Mouse (Mus musculus): Measurements from ENCODE around the gene Arf5. TPM values are rescaled to one million over a fixed set of nuclear protein-coding genes. Genes with fewer than 3 reads are reported as not detected.
A peak's percentile ranks its signal among the peaks of the same experiment; 100 is the strongest.

Gene Arf5
- polyA plus RNA-seq, 1 experiment from 2014 or later = 472 TPM

DNA sequence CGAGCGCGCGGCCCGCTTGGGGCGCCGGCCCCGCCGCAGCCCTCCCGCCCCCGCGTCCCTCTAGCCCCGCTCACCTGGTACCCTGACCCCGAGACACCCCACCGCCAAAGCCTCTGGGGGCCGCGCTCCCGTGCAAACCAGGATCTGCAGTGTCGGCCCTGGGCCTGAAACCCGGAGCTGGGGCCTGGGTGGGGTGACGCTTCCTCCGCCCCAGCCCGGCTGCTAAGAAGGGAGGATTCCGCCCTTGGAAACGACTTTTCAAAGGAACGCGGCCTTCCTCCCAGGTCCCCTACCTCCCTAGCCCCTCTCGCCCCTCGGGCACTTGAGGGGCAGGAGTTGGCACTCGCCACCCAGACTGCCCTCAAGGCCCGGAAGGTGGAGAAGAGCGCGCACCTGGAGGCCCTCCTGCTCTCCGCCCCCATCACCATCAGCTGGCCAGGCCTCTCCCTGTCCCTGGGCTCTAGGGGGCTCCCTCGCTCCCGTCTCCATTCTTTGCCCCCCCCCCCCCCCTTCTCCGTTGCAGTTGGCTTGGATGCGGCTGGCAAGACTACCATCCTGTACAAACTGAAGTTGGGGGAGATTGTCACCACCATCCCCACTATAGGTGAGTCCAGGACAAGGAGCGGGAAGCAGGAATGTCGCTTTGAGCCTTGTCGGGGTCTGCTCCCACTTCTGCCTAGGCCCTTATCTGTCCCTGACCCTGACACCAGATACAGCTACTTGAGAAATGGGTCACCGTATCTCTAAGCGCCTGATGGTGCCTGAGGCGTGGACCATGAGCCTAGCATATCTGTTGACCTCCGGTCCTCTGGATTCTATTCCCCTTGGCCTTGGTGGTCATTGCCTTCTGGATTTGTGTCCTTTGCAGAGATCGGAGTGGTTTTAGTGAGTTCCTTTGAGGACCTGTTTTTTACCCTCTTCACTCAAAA, 671 bp downstream of the Arf5 start:
- H3K36me3 ChIP-seq (ENCODE audit: control insufficient read depth, insufficient read depth, low read length) = peaks cover 11% of the 10 kb centered on the region
- H3K4me1 ChIP-seq (ENCODE audit: control insufficient read depth, insufficient read depth, low read depth, low read length) = peaks cover 32% of the 10 kb centered on the region
- no peaks in the 10 kb centered on the region for H3K9me3 ChIP-seq (ENCODE audit: control insufficient read depth, low read length)
- H3K27me3 ChIP-seq (replicated peaks; ENCODE audit: control insufficient read depth, insufficient read depth, low read length) = no peaks in the 10 kb centered on the region
- H3K4me2 ChIP-seq (ENCODE audit: low read length) = peak overlapping the region; percentile 70
- peak overlapping the region; percentile 85 for H3K27ac ChIP-seq (ENCODE audit: low read depth, low read length)
- H3K4me3 ChIP-seq (ENCODE audit: low read length) = peak overlapping the region; percentile 86
- H3K9ac ChIP-seq (ENCODE audit: low read depth, low read length) = peak overlapping the region; percentile 95
- 15% methylated on average over 33 of the region's 46 CpGs for WGBS
- ATAC-seq = peak; percentile 44

DNA sequence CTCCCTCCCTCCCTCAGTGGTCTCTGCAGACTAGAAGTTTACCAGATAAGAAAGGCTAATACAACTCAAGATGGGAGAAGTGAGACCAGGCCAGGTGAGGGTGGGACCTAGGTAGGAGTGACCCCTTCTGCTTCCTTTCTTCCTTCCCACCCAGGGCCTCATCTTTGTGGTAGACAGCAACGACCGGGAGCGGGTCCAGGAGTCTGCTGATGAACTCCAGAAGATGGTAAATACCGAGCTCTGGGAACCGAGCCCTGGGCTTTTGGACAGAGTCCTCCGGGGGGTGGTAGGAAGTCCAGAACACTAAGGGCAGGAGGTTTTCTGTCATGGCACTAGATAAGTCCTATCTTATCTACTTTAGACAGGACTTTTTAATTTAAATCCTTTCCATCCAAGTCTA, 1.7 kb downstream of the Arf5 start:
- Histone ChIP-seq H3K4me3 (ENCODE audit: low read length) (no peak overlapping the region), H3K27ac (ENCODE audit: low read depth, low read length) (no peak overlapping the region), H3K36me3 (ENCODE audit: control insufficient read depth, insufficient read depth, low read length) (peaks cover 8% of the 10 kb centered on the region), H3K9ac (ENCODE audit: low read depth, low read length) (no peak overlapping the region; the same call in 1 of the 2 replicates), H3K4me1 (ENCODE audit: control insufficient read depth, insufficient read depth, low read depth, low read length) (peaks cover 25% of the 10 kb centered on the region), H3K27me3 (replicated peaks; ENCODE audit: control insufficient read depth, insufficient read depth, low read length) (no peaks in the 10 kb centered on the region), H3K4me2 (ENCODE audit: low read length) (peak overlapping the region; percentile 70), H3K9me3 (ENCODE audit: control insufficient read depth, low read length) (no peaks in the 10 kb centered on the region)
- 91% methylated on average over 6 of the region's 6 CpGs for WGBS
- ATAC-seq = no peak

DNA sequence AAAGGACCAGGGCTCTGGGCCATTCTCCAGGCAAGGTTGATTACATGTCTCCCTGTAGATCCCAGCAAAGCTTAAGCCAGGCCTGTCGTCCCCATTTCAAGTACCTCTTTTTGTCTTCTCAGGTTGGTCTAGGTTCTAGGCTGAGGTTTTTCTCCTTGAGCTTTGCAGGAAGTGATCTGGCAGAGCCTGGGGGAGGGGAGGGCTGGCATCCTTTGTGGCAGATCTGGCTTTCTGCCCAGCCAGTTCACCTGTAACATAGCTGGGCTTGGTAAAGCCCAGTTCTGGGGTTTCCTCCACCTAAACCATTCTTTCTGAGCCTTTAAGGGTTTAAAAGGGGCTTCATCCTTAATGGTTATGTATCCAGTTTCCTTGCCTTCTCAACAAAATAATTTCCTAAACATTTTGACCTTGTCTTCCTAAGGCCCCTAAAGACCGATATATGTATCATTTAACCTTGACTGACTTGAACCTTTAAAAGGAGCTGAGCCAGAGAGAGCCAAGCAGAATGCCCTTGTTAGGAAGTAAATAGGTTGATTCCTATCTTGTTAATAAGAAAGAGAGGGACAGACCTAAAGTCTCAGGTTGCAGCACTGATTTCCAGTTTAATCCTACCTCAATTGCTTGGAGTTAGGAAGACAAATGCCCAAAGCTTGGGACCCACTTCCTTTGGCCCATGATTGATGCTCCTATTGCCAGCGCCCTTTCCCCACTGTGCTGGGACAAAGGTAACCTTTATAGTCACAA, 3.9 kb downstream of the Arf5 start, which contains the start of gene Fscn3:
Gene Fscn3, plus strand, starts transcription at position 694 of the 744 bp plus-strand sequence.
- no peak within 1 kb of the TSS for H3K27ac ChIP-seq (ENCODE audit: low read depth, low read length)
- peaks cover 8% of the 10 kb centered on the region for H3K36me3 ChIP-seq (ENCODE audit: control insufficient read depth, insufficient read depth, low read length)
- H3K4me3 ChIP-seq (ENCODE audit: low read length) = no peak within 1 kb of the TSS
- H3K27me3 ChIP-seq (replicated peaks; ENCODE audit: control insufficient read depth, insufficient read depth, low read length) = no peaks in the 10 kb centered on the region
- peaks cover 13% of the 10 kb centered on the region for H3K4me1 ChIP-seq (ENCODE audit: control insufficient read depth, insufficient read depth, low read depth, low read length)
- no peak within 1 kb of the TSS for H3K9ac ChIP-seq (ENCODE audit: low read depth, low read length)
- WGBS = 80% methylated on average over 3 of the region's 3 CpGs
- H3K4me2 ChIP-seq (ENCODE audit: low read length) = no peak within 1 kb of the TSS
- no peaks in the 10 kb centered on the region for H3K9me3 ChIP-seq (ENCODE audit: control insufficient read depth, low read length)
- ATAC-seq = no peak

DNA sequence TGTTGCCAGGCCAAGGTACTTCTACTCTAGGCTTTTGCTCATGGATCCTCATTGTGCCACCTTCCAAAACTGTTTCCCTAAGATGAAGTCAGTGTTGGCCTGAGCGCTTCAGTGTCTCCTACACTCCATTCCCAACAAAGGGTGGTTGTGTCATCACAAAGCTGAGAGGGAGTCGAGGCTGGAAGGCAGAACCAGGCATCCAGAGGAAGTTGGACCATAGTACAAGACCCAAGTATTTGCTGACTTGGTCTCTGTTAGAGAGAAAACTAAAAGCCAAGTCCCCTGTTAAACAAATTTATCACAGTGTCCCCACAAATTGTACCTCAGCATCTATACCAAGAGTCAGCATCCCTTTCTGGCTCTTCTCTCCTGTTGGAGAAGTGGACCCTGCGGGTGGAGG, 4.9 kb downstream of the Arf5 start, which contains the start of gene Gcc1:
Gene Gcc1, minus strand, starts transcription at position 101 of the 400 bp plus-strand sequence.
- ATAC-seq = no peak
- peaks cover 13% of the 10 kb centered on the region for H3K4me1 ChIP-seq (ENCODE audit: control insufficient read depth, insufficient read depth, low read depth, low read length)
- no peak within 1 kb of the TSS for H3K9ac ChIP-seq (ENCODE audit: low read depth, low read length)
- WGBS = 91% methylated on average over 3 of the region's 3 CpGs
- no peak within 1 kb of the TSS for H3K4me2 ChIP-seq (ENCODE audit: low read length)
- no peaks in the 10 kb centered on the region for H3K27me3 ChIP-seq (replicated peaks; ENCODE audit: control insufficient read depth, insufficient read depth, low read length)
- no peak within 1 kb of the TSS for H3K4me3 ChIP-seq (ENCODE audit: low read length)
- H3K9me3 ChIP-seq (ENCODE audit: control insufficient read depth, low read length) = no peaks in the 10 kb centered on the region
- peaks cover 8% of the 10 kb centered on the region for H3K36me3 ChIP-seq (ENCODE audit: control insufficient read depth, insufficient read depth, low read length)
- H3K27ac ChIP-seq (ENCODE audit: low read depth, low read length) = no peak within 1 kb of the TSS

DNA sequence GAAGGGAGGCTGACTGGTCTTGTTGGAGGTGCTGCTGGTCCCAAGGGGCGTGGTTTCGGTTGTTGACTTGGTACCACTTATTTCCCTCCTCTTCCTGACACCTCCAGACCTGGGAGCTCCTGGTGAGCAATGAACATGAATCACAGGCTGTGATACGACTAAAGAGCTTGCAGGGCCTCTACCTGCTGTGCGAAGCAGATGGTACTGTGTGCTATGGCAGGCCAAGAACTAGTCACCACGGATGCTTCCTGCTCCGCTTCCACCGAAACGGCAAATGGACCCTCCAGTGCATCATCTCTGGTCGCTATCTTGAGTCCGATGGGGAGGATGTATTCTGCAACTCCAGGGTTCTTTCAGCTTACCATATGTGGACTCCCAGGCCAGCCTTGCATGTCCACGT, 6.5 kb downstream of the Arf5 start:
- WGBS = 85% methylated on average over 11 of the region's 11 CpGs
- Histone ChIP-seq H3K9ac (ENCODE audit: low read depth, low read length) (no peak overlapping the region), H3K4me2 (ENCODE audit: low read length) (no peak overlapping the region), H3K36me3 (ENCODE audit: control insufficient read depth, insufficient read depth, low read length) (peaks cover 8% of the 10 kb centered on the region), H3K4me1 (ENCODE audit: control insufficient read depth, insufficient read depth, low read depth, low read length) (peaks cover 4% of the 10 kb centered on the region), H3K4me3 (ENCODE audit: low read length) (no peak overlapping the region), H3K27me3 (replicated peaks; ENCODE audit: control insufficient read depth, insufficient read depth, low read length) (no peaks in the 10 kb centered on the region), H3K27ac (ENCODE audit: low read depth, low read length) (no peak overlapping the region), H3K9me3 (ENCODE audit: control insufficient read depth, low read length) (no peaks in the 10 kb centered on the region)
- no peak for ATAC-seq

DNA sequence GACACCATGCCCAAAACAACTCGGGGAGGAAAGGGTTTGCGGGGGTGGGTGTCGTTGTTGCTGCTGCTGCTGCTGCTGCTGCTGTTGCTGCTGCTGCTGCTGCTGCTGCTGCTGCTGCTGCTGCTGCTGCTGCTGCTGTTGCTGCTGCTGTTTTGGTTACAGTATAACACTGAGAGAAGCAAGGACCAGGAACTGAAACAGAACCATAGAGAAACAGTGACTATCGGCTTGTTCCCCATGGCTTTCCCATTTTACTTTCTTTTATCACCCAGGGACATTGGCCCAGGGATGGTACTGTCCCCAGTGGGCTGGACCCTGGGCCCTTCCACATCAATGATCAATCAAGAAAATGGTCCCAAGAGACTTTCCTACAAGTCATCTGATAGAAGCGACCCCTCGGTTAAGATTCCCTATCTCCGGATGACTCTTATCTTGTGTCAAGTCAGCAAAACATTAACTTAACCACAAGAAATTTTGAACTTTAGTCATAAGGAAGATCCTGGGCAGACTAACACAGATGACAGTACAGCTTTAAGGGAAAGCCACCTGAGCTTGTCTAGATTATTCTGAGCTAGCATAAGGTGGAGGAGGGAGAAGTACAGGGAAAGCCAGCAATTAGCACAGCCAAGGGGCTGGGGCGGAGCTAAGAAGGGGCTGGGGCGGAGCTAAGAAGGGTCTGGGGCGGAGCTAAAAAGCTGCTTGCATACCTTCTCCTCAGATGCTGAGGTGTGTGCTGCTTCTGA, 7.6 kb downstream of the Arf5 start:
- Histone ChIP-seq H3K4me3 (ENCODE audit: low read length) (no peak overlapping the region), H3K4me1 (ENCODE audit: control insufficient read depth, insufficient read depth, low read depth, low read length) (no peaks in the 10 kb centered on the region), H3K9ac (ENCODE audit: low read depth, low read length) (no peak overlapping the region), H3K4me2 (ENCODE audit: low read length) (no peak overlapping the region), H3K9me3 (ENCODE audit: control insufficient read depth, low read length) (no peaks in the 10 kb centered on the region), H3K27me3 (replicated peaks; ENCODE audit: control insufficient read depth, insufficient read depth, low read length) (no peaks in the 10 kb centered on the region), H3K36me3 (ENCODE audit: control insufficient read depth, insufficient read depth, low read length) (peaks cover 7% of the 10 kb centered on the region), H3K27ac (ENCODE audit: low read depth, low read length) (no peak overlapping the region)
- ATAC-seq = no peak
- 80% methylated on average over 10 of the region's 10 CpGs for WGBS

DNA sequence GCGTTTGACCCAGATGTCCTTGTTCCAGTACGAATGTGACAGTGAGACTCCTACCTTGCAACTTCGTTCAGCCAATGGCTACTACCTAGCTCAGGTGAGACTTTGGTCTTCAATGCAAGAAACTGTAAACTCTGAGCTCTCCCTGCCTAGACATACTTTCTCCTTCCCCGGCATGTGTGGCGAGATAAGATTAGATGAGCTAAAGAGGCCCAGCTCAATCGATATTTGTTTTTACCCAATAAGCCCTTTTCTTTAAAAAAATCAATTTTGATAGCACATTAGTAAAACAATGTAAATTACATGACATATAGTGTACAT, 8.1 kb downstream of the Arf5 start:
- no peaks in the 10 kb centered on the region for H3K4me1 ChIP-seq (ENCODE audit: control insufficient read depth, insufficient read depth, low read depth, low read length)
- no peak overlapping the region for H3K4me2 ChIP-seq (ENCODE audit: low read length)
- no peak overlapping the region for H3K4me3 ChIP-seq (ENCODE audit: low read length)
- no peak overlapping the region for H3K27ac ChIP-seq (ENCODE audit: low read depth, low read length)
- no peaks in the 10 kb centered on the region for H3K9me3 ChIP-seq (ENCODE audit: control insufficient read depth, low read length)
- WGBS = 81% methylated on average over 6 of the region's 6 CpGs
- peaks cover 2% of the 10 kb centered on the region; the same call in 1 of the 2 replicates for H3K36me3 ChIP-seq (ENCODE audit: control insufficient read depth, insufficient read depth, low read length)
- H3K9ac ChIP-seq (ENCODE audit: low read depth, low read length) = no peak overlapping the region
- no peak for ATAC-seq
- no peaks in the 10 kb centered on the region for H3K27me3 ChIP-seq (replicated peaks; ENCODE audit: control insufficient read depth, insufficient read depth, low read length)

DNA sequence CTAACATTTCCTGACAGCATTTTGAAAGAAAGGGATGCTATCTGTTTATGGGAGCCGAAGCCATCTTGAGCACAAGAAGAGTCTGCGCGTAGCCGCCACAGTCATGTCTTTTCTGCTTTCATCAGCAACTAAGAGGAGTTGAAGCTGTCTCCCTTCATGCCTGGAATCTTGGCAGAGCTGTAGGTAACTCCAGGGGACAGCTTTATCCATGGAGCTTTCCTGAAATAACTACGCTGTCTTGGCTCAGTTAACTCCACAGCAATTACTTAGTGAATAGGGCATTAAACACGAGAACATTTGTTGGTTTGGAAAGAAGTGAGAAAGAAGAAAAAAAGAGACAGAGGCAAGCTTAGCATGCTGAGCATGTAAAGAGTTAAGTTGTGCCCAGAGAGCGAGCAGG, 24.6 kb downstream of the Arf5 start:
- Histone ChIP-seq H3K4me3 (ENCODE audit: low read length) (no peak overlapping the region), H3K9ac (ENCODE audit: low read depth, low read length) (no peak overlapping the region), H3K4me2 (ENCODE audit: low read length) (no peak overlapping the region), H3K4me1 (ENCODE audit: control insufficient read depth, insufficient read depth, low read depth, low read length) (no peaks in the 10 kb centered on the region), H3K9me3 (ENCODE audit: control insufficient read depth, low read length) (no peaks in the 10 kb centered on the region), H3K27ac (ENCODE audit: low read depth, low read length) (no peak overlapping the region), H3K36me3 (ENCODE audit: control insufficient read depth, insufficient read depth, low read length) (no peaks in the 10 kb centered on the region), H3K27me3 (replicated peaks; ENCODE audit: control insufficient read depth, insufficient read depth, low read length) (peaks cover 22% of the 10 kb centered on the region)
- ATAC-seq = no peak
- WGBS = 73% methylated on average over 7 of the region's 7 CpGs

DNA sequence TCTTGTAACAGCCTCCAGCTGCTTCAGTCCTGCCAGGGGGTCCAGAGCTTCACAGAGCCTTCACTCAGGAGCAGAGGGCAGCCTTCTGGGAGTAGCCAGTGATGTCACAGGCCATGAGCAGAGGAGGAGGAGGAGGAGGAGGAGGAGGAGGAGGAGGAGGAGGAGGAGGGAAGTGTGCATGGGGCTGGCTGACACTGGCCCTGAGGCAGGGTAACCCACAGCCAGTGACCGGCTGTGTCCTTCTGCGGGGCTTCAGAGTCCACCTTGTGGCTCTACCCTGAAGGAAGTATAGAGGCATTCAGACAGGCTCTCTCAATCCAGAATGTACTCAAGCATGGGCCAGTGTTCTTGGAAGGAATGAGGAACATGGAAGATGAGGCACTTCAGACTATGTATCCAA, 25.9 kb downstream of the Arf5 start, which contains the start of gene Pax4:
Gene Pax4, minus strand, starts transcription at position 101 of the 400 bp plus-strand sequence.
- no peak within 1 kb of the TSS for H3K4me2 ChIP-seq (ENCODE audit: low read length)
- ATAC-seq = no peak
- H3K4me1 ChIP-seq (ENCODE audit: control insufficient read depth, insufficient read depth, low read depth, low read length) = no peaks in the 10 kb centered on the region
- no peaks in the 10 kb centered on the region for H3K36me3 ChIP-seq (ENCODE audit: control insufficient read depth, insufficient read depth, low read length)
- no peaks in the 10 kb centered on the region for H3K9me3 ChIP-seq (ENCODE audit: control insufficient read depth, low read length)
- H3K27ac ChIP-seq (ENCODE audit: low read depth, low read length) = no peak within 1 kb of the TSS
- H3K27me3 ChIP-seq (replicated peaks; ENCODE audit: control insufficient read depth, insufficient read depth, low read length) = peaks cover 22% of the 10 kb centered on the region
- no peak within 1 kb of the TSS for H3K9ac ChIP-seq (ENCODE audit: low read depth, low read length)
- WGBS = 90% methylated on average over 2 of the region's 2 CpGs
- no peak within 1 kb of the TSS for H3K4me3 ChIP-seq (ENCODE audit: low read length)

Measured in hindbrain, embryonic 16.5 days (tissue).